Mouse (Mus musculus) neural tube, embryonic 15.5 days (tissue): ENCODE data around the gene Dnajc2. TPM values are rescaled to one million over a fixed set of nuclear protein-coding genes. Genes with fewer than 3 reads are reported as not detected.
A peak's percentile ranks its signal among the peaks of the same experiment; 100 is the strongest.

Source experiments
- ATAC-seq: fragments of 200-750 bp; cut with Nextera tagmentation; 2 replicates; pipeline ENCODE4 v1.8.0; 2017; ENCODE audit warnings: mild to moderate bottlenecking, moderate TSS enrichment, moderate library complexity; ENCODE audit not compliant: low FRiP score
- H3K27ac ChIP-seq: fragments of 300-500 bp; sonication (generic); replicated peaks from 2 replicates; pipeline ENCODE4 v1.5.1; 2015; ENCODE audit warnings: mild to moderate bottlenecking, inconsistent platforms
- H3K27me3 ChIP-seq: fragments of 300-500 bp; sonication (generic); replicated peaks from 2 replicates; pipeline ENCODE4 v1.6.1; 2015; ENCODE audit warnings: inconsistent platforms
- H3K36me3 ChIP-seq: fragments of 300-500 bp; sonication (generic); 2 replicates; pipeline ENCODE4 v1.6.1; 2015; ENCODE audit warnings: inconsistent platforms
- H3K4me1 ChIP-seq: fragments of 300-500 bp; sonication (generic); 2 replicates; pipeline ENCODE4 v1.6.1; 2015; ENCODE audit warnings: inconsistent platforms
- H3K4me2 ChIP-seq: fragments of 300-500 bp; sonication (generic); 2 replicates; pipeline ENCODE4 v1.6.1; 2015; ENCODE audit warnings: inconsistent platforms, mild to moderate bottlenecking, moderate library complexity
- H3K4me3 ChIP-seq: fragments of 300-500 bp; sonication (generic); replicated peaks from 2 replicates; pipeline ENCODE4 v1.5.1; 2015; ENCODE audit warnings: mild to moderate bottlenecking, inconsistent platforms
- H3K9ac ChIP-seq: fragments of 300-500 bp; sonication (generic); replicated peaks from 2 replicates; pipeline ENCODE4 v1.6.1; 2015; ENCODE audit warnings: mild to moderate bottlenecking, inconsistent platforms
- H3K9me3 ChIP-seq: fragments of 300-500 bp; sonication (generic); replicated peaks from 2 replicates; pipeline ENCODE4 v1.6.1; 2016; ENCODE audit warnings: inconsistent platforms
- WGBS: fragments of 180-500 bp; shearing (Covaris S2); methylation state at CpG from one replicate; pipeline ENCODE4 v1.1.7; 2015; ENCODE audit warnings: mixed read lengths; 5-methylcytosine and 5-hydroxymethylcytosine counted together
- polyA plus RNA-seq: library from polyadenylated mRNA; unstranded; fragments of >200 nt; fragmentation: Nextera tagmentation; extraction: Ambion mirVana; gene quantifications from 2 replicates; pipeline ENCODE4 v1.2.1, GENCODE M21; 2015

Dnajc2 gene
- polyA plus RNA-seq, result 69.9 and 77.8 TPM in 2 replicates

- peak within 1 kb of the TSS; percentile 89 for H3K27ac ChIP-seq
- no peaks in the 10 kb centered on the region for H3K27me3 ChIP-seq
- H3K4me3 ChIP-seq, result peak within 1 kb of the TSS; percentile 99
- peak; percentile 96 for ATAC-seq
- H3K36me3 ChIP-seq, result peaks cover 29% of the 10 kb centered on the region
- peak within 1 kb of the TSS; percentile 93 for H3K9ac ChIP-seq
- H3K4me2 ChIP-seq, result peak within 1 kb of the TSS; percentile 97
- under 1% methylated on average over 30 of the region's 37 CpGs for WGBS
- no peaks in the 10 kb centered on the region for H3K9me3 ChIP-seq
- peaks cover 37% of the 10 kb centered on the region for H3K4me1 ChIP-seq
These were observed at the start of gene Dnajc2, which contains the start of gene Psmc2 for GRCm38 (mm10) chr5:21785053-21785452. Dnajc2 (minus strand) TSS chr5:21785251. Psmc2 (plus strand) TSS chr5:21785283.

- Histone ChIP-seq H3K4me1 (no peaks in the 10 kb centered on the region), H3K27ac (no peak overlapping the region), H3K36me3 (no peaks in the 10 kb centered on the region), H3K9ac (no peak overlapping the region), H3K27me3 (no peaks in the 10 kb centered on the region), H3K4me3 (no peak overlapping the region), H3K9me3 (no peaks in the 10 kb centered on the region), H3K4me2 (no peak overlapping the region)
- 67% methylated on average over 3 of the region's 3 CpGs for WGBS
- no peak for ATAC-seq
These were observed 46.7 kb upstream of the Dnajc2 start for GRCm38 (mm10) chr5:21831761-21832160.

- no peaks in the 10 kb centered on the region for H3K36me3 ChIP-seq
- H3K9me3 ChIP-seq, result no peaks in the 10 kb centered on the region
- H3K4me2 ChIP-seq, result no peak overlapping the region
- H3K9ac ChIP-seq, result no peak overlapping the region
- H3K4me1 ChIP-seq, result no peaks in the 10 kb centered on the region
- no peak overlapping the region for H3K4me3 ChIP-seq
- H3K27me3 ChIP-seq, result no peaks in the 10 kb centered on the region
- ATAC-seq, result no peak
- no peak overlapping the region for H3K27ac ChIP-seq
- 62% methylated on average over 4 of the region's 4 CpGs for WGBS
These were observed 43.8 kb upstream of the Dnajc2 start for GRCm38 (mm10) chr5:21828855-21829254.

GRCm38 (mm10) chr5:21827643-21828042 is 42.6 kb upstream of the Dnajc2 start:
- no peaks in the 10 kb centered on the region for H3K27me3 ChIP-seq
- H3K4me3 ChIP-seq, result no peak overlapping the region
- 47% methylated on average over 6 of the region's 6 CpGs for WGBS
- H3K9ac ChIP-seq, result no peak overlapping the region
- no peaks in the 10 kb centered on the region for H3K9me3 ChIP-seq
- no peaks in the 10 kb centered on the region for H3K36me3 ChIP-seq
- no peak overlapping the region for H3K27ac ChIP-seq
- no peak overlapping the region for H3K4me2 ChIP-seq
- H3K4me1 ChIP-seq, result no peaks in the 10 kb centered on the region
- ATAC-seq, result no peak

- no peak overlapping the region for H3K4me2 ChIP-seq
These were observed 41.3 kb upstream of the Dnajc2 start for GRCm38 (mm10) chr5:21826370-21826769.

GRCm38 (mm10) chr5:21813994-21814393 is 28.9 kb upstream of the Dnajc2 start:
- H3K36me3 ChIP-seq, result no peaks in the 10 kb centered on the region
- H3K4me2 ChIP-seq, result no peak overlapping the region
- no peaks in the 10 kb centered on the region for H3K9me3 ChIP-seq
- no peak overlapping the region for H3K27ac ChIP-seq
- H3K4me3 ChIP-seq, result no peak overlapping the region
- no peaks in the 10 kb centered on the region for H3K27me3 ChIP-seq
- ATAC-seq, result no peak
- H3K9ac ChIP-seq, result no peak overlapping the region
- H3K4me1 ChIP-seq, result no peaks in the 10 kb centered on the region
- WGBS, result 56% methylated on average over 1 of the region's 1 CpGs

More at GRCm38 (mm10) chr5:21826370-21826769, 41.3 kb upstream of the Dnajc2 start:
- Histone ChIP-seq H3K4me3 (no peak overlapping the region), H3K27ac (no peak overlapping the region), H3K9me3 (no peaks in the 10 kb centered on the region), H3K27me3 (no peaks in the 10 kb centered on the region), H3K36me3 (no peaks in the 10 kb centered on the region), H3K4me1 (no peaks in the 10 kb centered on the region), H3K9ac (no peak overlapping the region)
- WGBS, result 26% methylated on average over 7 of the region's 7 CpGs
- no peak for ATAC-seq

GRCm38 (mm10) chr5:21810924-21811323 is 25.9 kb upstream of the Dnajc2 start:
- Histone ChIP-seq H3K4me3 (no peak overlapping the region), H3K27me3 (no peaks in the 10 kb centered on the region), H3K36me3 (no peaks in the 10 kb centered on the region), H3K27ac (no peak overlapping the region), H3K9me3 (no peaks in the 10 kb centered on the region), H3K4me2 (no peak overlapping the region), H3K9ac (no peak overlapping the region), H3K4me1 (no peaks in the 10 kb centered on the region)
- no peak for ATAC-seq
- WGBS, result 77% methylated on average over 10 of the region's 10 CpGs

GRCm38 (mm10) chr5:21804837-21805236 is 19.8 kb upstream of the Dnajc2 start:
- peaks cover 38% of the 10 kb centered on the region for H3K36me3 ChIP-seq
- no peak overlapping the region for H3K27ac ChIP-seq
- H3K9ac ChIP-seq, result no peak overlapping the region
- no peaks in the 10 kb centered on the region for H3K27me3 ChIP-seq
- WGBS, result 90% methylated on average over 4 of the region's 4 CpGs
- no peaks in the 10 kb centered on the region for H3K4me1 ChIP-seq
- no peaks in the 10 kb centered on the region for H3K9me3 ChIP-seq
- H3K4me2 ChIP-seq, result no peak overlapping the region
- ATAC-seq, result no peak
- H3K4me3 ChIP-seq, result no peak overlapping the region

GRCm38 (mm10) chr5:21803691-21804188 is 18.7 kb upstream of the Dnajc2 start:
- no peak overlapping the region for H3K4me3 ChIP-seq
- no peaks in the 10 kb centered on the region for H3K9me3 ChIP-seq
- H3K4me2 ChIP-seq, result no peak overlapping the region
- H3K9ac ChIP-seq, result no peak overlapping the region
- WGBS, result 85% methylated on average over 12 of the region's 12 CpGs
- ATAC-seq, result no peak
- no peak overlapping the region for H3K27ac ChIP-seq
- H3K36me3 ChIP-seq, result peaks cover 47% of the 10 kb centered on the region
- H3K4me1 ChIP-seq, result no peaks in the 10 kb centered on the region
- H3K27me3 ChIP-seq, result no peaks in the 10 kb centered on the region

GRCm38 (mm10) chr5:21802907-21803306 is 17.9 kb upstream of the Dnajc2 start:
- Histone ChIP-seq H3K9me3 (no peaks in the 10 kb centered on the region), H3K27ac (no peak overlapping the region), H3K4me2 (no peak overlapping the region), H3K4me1 (no peaks in the 10 kb centered on the region), H3K9ac (no peak overlapping the region), H3K36me3 (peaks cover 51% of the 10 kb centered on the region), H3K4me3 (no peak overlapping the region), H3K27me3 (no peaks in the 10 kb centered on the region)
- 91% methylated on average over 9 of the region's 9 CpGs for WGBS
- no peak for ATAC-seq

GRCm38 (mm10) chr5:21792166-21792565 is 7.1 kb upstream of the Dnajc2 start:
- Histone ChIP-seq H3K36me3 (peaks cover 23% of the 10 kb centered on the region), H3K27me3 (no peaks in the 10 kb centered on the region), H3K4me3 (no peak overlapping the region), H3K4me2 (no peak overlapping the region), H3K9ac (no peak overlapping the region), H3K4me1 (peaks cover 27% of the 10 kb centered on the region), H3K27ac (no peak overlapping the region), H3K9me3 (no peaks in the 10 kb centered on the region)
- no peak for ATAC-seq

- H3K4me2 ChIP-seq, result no peak overlapping the region
- H3K27me3 ChIP-seq, result no peaks in the 10 kb centered on the region
- H3K4me1 ChIP-seq, result peaks cover 35% of the 10 kb centered on the region
- H3K9ac ChIP-seq, result no peak overlapping the region
- H3K9me3 ChIP-seq, result no peaks in the 10 kb centered on the region
- H3K36me3 ChIP-seq, result peaks cover 5% of the 10 kb centered on the region
- H3K27ac ChIP-seq, result no peak overlapping the region
- no peak for ATAC-seq
- 55% methylated on average over 5 of the region's 5 CpGs for WGBS
- H3K4me3 ChIP-seq, result no peak overlapping the region
These were observed 4.0 kb upstream of the Dnajc2 start for GRCm38 (mm10) chr5:21789061-21789460.
